Mouse (Mus musculus) lung, postnatal 0 days (tissue): ENCODE measurements at regions not wholly inside any gene's neighbourhood (a gene's known extent, or its start where the extent isn't known, plus 50 kb on each side); places are given as distances from the start of the nearest gene placed in this dataset.

ENCODE experiments used
- CTCF ChIP-seq: IDR thresholded peaks from 2 replicates; pipeline ENCODE4 v1.5.1; 2016; ENCODE audit warnings: antibody characterized with exemption, mild to moderate bottlenecking
- EP300 ChIP-seq: IDR thresholded peaks from 2 replicates; pipeline ENCODE4 v1.6.1; 2016; ENCODE audit warnings: antibody characterized with exemption, mild to moderate bottlenecking, control low read depth

GRCm38 (mm10) chr14:9294555-9294954 is 628.5 kb upstream of the 4930452B06Rik start:
- TF ChIP-seq CTCF, result no peak; the same call in 1 of the 2 replicates
- no peak for TF ChIP-seq EP300
